Mouse (Mus musculus) myocyte (in vitro differentiated cells): ENCODE data around the gene Armh1.

Source experiments
- CEBPB ChIP-seq: IDR thresholded peaks from 2 replicates; pipeline ENCODE4 v1.6.1; 2011; ENCODE audit warnings: mild to moderate bottlenecking, moderate library complexity; ENCODE audit not compliant: poor library complexity, insufficient read depth, severe bottlenecking
- E2F4 ChIP-seq: IDR thresholded peaks from one replicate; pipeline ENCODE4 v1.6.1; 2011; ENCODE audit warnings: mild to moderate bottlenecking, control low read depth, moderate library complexity; ENCODE audit not compliant: insufficient read depth
- MAX ChIP-seq: IDR thresholded peaks from one replicate; pipeline ENCODE4 v1.6.1; 2011; ENCODE audit warnings: low read depth, mild to moderate bottlenecking, control low read depth
- MYOG ChIP-seq, 3 experiments: IDR thresholded peaks; one replicate each; pipeline ENCODE4 v1.6.1; 2011; ENCODE audit warnings: control low read depth in 2 of 3, low read depth in 2 of 3, mild to moderate bottlenecking in 2 of 3; ENCODE audit not compliant: insufficient read length in 2 of 3, control insufficient read depth in 1 of 3, insufficient read depth in 1 of 3
- POLR2A ChIP-seq: IDR thresholded peaks from one replicate; pipeline ENCODE4 v1.6.1; 2011; ENCODE audit warnings: low read depth, mild to moderate bottlenecking, control low read depth, moderate library complexity; ENCODE audit not compliant: insufficient read length
- POLR2AphosphoS2 ChIP-seq: IDR thresholded peaks from one replicate; pipeline ENCODE4 v1.6.1; 2011; ENCODE audit warnings: low read depth, control low read depth; ENCODE audit not compliant: insufficient read length
- SRF ChIP-seq: IDR thresholded peaks from one replicate; pipeline ENCODE4 v1.6.1; 2011; ENCODE audit warnings: low read depth; ENCODE audit not compliant: control insufficient read depth, insufficient read length
- TCF12 ChIP-seq: IDR thresholded peaks from one replicate; pipeline ENCODE4 v1.6.1; 2011; ENCODE audit warnings: mild to moderate bottlenecking, control low read depth; ENCODE audit not compliant: poor library complexity, insufficient read depth, severe bottlenecking

- TF ChIP-seq E2F4 = no peak
- no peak for TF ChIP-seq MAX
- TF ChIP-seq POLR2A = no peak
- TF ChIP-seq POLR2AphosphoS2 = no peak
- no peak for TF ChIP-seq MYOG (IDR thresholded peaks at IDR 0.05; ENCODE audit: control insufficient read depth in 1 of 3, insufficient read depth in 1 of 3, insufficient read length in 2 of 3, low read depth in 2 of 3)
- no peak for TF ChIP-seq TCF12
- TF ChIP-seq CEBPB = no peak
- no peak for TF ChIP-seq SRF
Measured at GRCm38 (mm10) chr4:117296849-117297593, 45.1 kb upstream of the Armh1 start.
